Mouse (Mus musculus): ENCODE measurements around the gene Smim6.

DNA sequence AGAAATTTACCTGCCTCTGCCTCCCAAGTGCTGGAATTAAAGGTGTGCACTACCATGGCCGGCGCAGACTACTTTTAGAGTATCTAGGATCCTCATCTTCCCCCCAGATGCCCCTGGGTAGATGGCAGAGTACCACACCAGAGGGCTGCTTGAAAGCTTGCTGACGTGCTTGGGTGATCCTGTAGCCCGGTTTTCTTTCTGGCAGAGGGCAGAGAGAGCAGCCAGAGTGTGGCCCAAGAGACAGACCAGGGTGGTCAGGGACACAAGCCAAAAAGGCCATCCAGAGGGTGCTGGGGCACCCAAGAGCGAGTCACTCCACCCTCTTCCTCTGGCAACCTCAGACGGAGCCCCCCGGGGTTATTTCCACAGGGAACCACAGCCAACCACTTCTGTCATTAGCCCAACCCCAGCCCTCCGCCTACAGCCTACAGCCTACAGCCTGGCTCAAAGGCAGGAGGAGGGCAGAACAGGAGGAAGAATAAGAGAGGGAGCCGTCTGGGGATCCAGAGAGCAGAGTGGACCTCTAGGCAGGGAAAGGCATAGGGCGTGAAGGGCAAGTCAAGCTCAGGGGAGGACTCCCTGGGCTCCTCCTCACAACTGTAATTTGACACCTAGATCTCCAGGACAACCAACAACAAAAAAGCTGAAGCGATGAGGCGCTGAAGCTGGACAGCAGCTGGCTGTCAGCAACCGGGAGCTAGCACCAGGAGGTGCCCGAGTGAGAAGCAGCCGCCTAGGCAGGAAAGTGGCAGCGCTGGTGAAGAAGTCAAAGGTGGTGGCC lies 12.1 kb upstream of the Smim6 start, which contains the start of gene Smim5:
- TF ChIP-seq ZC3H11A (IDR thresholded peaks at IDR 0.05; ENCODE audit: borderline replicate concordance, low read depth, low read length) (no peak), HCFC1 (IDR thresholded peaks at IDR 0.05; ENCODE audit: borderline replicate concordance, insufficient read depth, low read length) (no peak), ZNF384 (IDR thresholded peaks at IDR 0.05; ENCODE audit: low read depth, low read length) (no peak), CHD2 (IDR thresholded peaks at IDR 0.05; ENCODE audit: low read depth, low read length) (no peak)
